Mouse (Mus musculus) liver, embryonic 14.5 days (tissue): ENCODE results near the gene Dock7. TPM values are rescaled to one million over a fixed set of nuclear protein-coding genes. Genes with fewer than 3 reads are reported as not detected.

Experiments
- ATAC-seq: fragments of 200-750 bp; cut with Nextera tagmentation; 2 replicates; pipeline ENCODE4 v1.8.0; 2017; ENCODE audit warnings: moderate number of reproducible peaks, mild to moderate bottlenecking, moderate library complexity; ENCODE audit not compliant: insufficient read depth
- DNase-seq, 3 experiments: peaks; one replicate each; pipeline ENCODE4 v3.0.0-alpha.2; 2012 to 2013; ENCODE audit warnings: low read depth in 3 of 3, low spot score in 3 of 3
- H3K27ac ChIP-seq: fragments of 300-500 bp; sonication (generic); 2 replicates; pipeline ENCODE4 v1.5.1; 2014; ENCODE audit warnings: moderate library complexity, mild to moderate bottlenecking, control low read depth, inconsistent platforms
- H3K27me3 ChIP-seq: fragments of 300-500 bp; sonication (generic); 2 replicates; pipeline ENCODE4 v1.6.1; 2014; ENCODE audit warnings: mild to moderate bottlenecking, low read length, moderate library complexity; ENCODE audit not compliant: control insufficient read depth, insufficient read depth
- H3K36me3 ChIP-seq: fragments of 300-500 bp; sonication (generic); replicated peaks from 2 replicates; pipeline ENCODE4 v1.6.1; 2014; ENCODE audit warnings: low read depth; ENCODE audit not compliant: control insufficient read depth, insufficient read depth
- H3K4me1 ChIP-seq, 2 experiments: fragments of 200-500 bp in 1 of 2; fragments of 300-500 bp in 1 of 2; sonication (generic) in 1 of 2; replicated peaks; 2 replicates each; pipeline ENCODE4 v1.6.1; 2012 to 2014; ENCODE audit warnings: antibody characterized with exemption in 1 of 2, inconsistent platforms in 1 of 2, low read length in 1 of 2; ENCODE audit not compliant: control insufficient read depth in 2 of 2, insufficient read depth in 2 of 2
- H3K4me2 ChIP-seq: fragments of 300-500 bp; sonication (generic); 2 replicates; pipeline ENCODE4 v1.6.1; 2014; ENCODE audit warnings: low read depth, mild to moderate bottlenecking, control low read depth, moderate library complexity
- H3K4me3 ChIP-seq, 2 experiments: fragments of 200-500 bp in 1 of 2; fragments of 300-500 bp in 1 of 2; sonication (generic) in 1 of 2; 2 replicates each; pipeline ENCODE4 v1.5.1; 2012 to 2014; ENCODE audit warnings: low read depth in 2 of 2, low read length in 2 of 2, mild to moderate bottlenecking in 2 of 2, control low read depth in 1 of 2, inconsistent platforms in 1 of 2, moderate library complexity in 1 of 2; ENCODE audit not compliant: insufficient read depth in 1 of 2
- H3K9ac ChIP-seq: fragments of 300-500 bp; sonication (generic); replicated peaks from 2 replicates; pipeline ENCODE4 v1.6.1; 2014; ENCODE audit warnings: mild to moderate bottlenecking, control low read depth, moderate library complexity
- H3K9me3 ChIP-seq: fragments of 300-500 bp; sonication (generic); 2 replicates; pipeline ENCODE4 v1.6.1; 2016; ENCODE audit warnings: low read length, mixed read lengths; ENCODE audit not compliant: control insufficient read depth
- CTCF ChIP-seq: IDR thresholded peaks from 2 replicates; pipeline ENCODE4 v1.5.1; 2016; ENCODE audit warnings: antibody characterized with exemption, low read depth, control low read depth
- EP300 ChIP-seq: IDR thresholded peaks from 2 replicates; pipeline ENCODE4 v1.6.1; 2016; ENCODE audit warnings: antibody characterized with exemption, low read depth
- WGBS: fragments of 180-500 bp; shearing (Covaris S2); extraction: QIAGEN DNeasy Blood & Tissue Kit; methylation state at CpG from one replicate; pipeline ENCODE4 v1.1.7; 2014; ENCODE audit not compliant: insufficient replicate concordance; 5-methylcytosine and 5-hydroxymethylcytosine counted together
- polyA plus RNA-seq, 2 experiments: library from polyadenylated mRNA; depleted of rRNA in 1 of 2; stranded (reverse) in 1 of 2; unstranded in 1 of 2; fragments of >200 nt; fragmentation: Nextera tagmentation in 1 of 2; extraction: Ambion mirVana in 1 of 2; gene quantifications; 2 replicates each; pipeline versions ENCODE4 v1.2.1 to v1.2.3; 2012 to 2014

Gene Dock7
- polyA plus RNA-seq, 2 experiments, result 9.0 to 15.2 TPM

- Histone ChIP-seq H3K4me2 (no peak overlapping the region), H3K36me3 (peaks cover 45% of the 10 kb centered on the region), H3K4me1 (no peaks in the 10 kb centered on the region), H3K9ac (no peak overlapping the region), H3K27ac (no peak overlapping the region), H3K9me3 (no peaks in the 10 kb centered on the region), H3K4me3 (no peak overlapping the region), H3K27me3 (no peaks in the 10 kb centered on the region)
- TF ChIP-seq CTCF, result no peak
- TF ChIP-seq EP300, result no peak
- no peak for DNase-seq
- no peak for ATAC-seq
- 83% methylated on average over 6 of the region's 6 CpGs for WGBS
Observed at GRCm38 (mm10) chr4:98936036-98936435, 184.7 kb downstream of the Dock7 start.

GRCm38 (mm10) chr4:98925250-98925781, 195.4 kb downstream of the Dock7 start:
- peak overlapping the region; percentile 85 for H3K9ac ChIP-seq
- ATAC-seq, result no peak
- 13% methylated on average over 6 of the region's 6 CpGs for WGBS

GRCm38 (mm10) chr4:98924906-98925178, 195.9 kb downstream of the Dock7 start:
- 0% methylated on average over 2 of the region's 2 CpGs for WGBS
- H3K9me3 ChIP-seq, result no peaks in the 10 kb centered on the region
- peaks cover 8% of the 10 kb centered on the region for H3K36me3 ChIP-seq
- H3K4me1 ChIP-seq, result peaks cover 6 to 10% of the 10 kb centered on the region in 2 experiments; a peak in 3 of 4 replicates
- peak overlapping the region; percentile 88 to 95 for H3K4me3 ChIP-seq
- H3K27ac ChIP-seq, result peak overlapping the region; percentile 92
- H3K9ac ChIP-seq, result peak overlapping the region; percentile 85
- ATAC-seq (no peak), DNase-seq (no peak)
- peak overlapping the region; percentile 91 for H3K4me2 ChIP-seq
- no peak for TF ChIP-seq EP300
- no peak for TF ChIP-seq CTCF
- no peaks in the 10 kb centered on the region for H3K27me3 ChIP-seq

More at GRCm38 (mm10) chr4:98925250-98925781, 195.4 kb downstream of the Dock7 start:
- Histone ChIP-seq H3K4me1 (peaks cover 6 to 10% of the 10 kb centered on the region in 2 experiments; a peak in 3 of 4 replicates), H3K4me3 (peak overlapping the region; percentile 88 to 95), H3K4me2 (peak overlapping the region; percentile 91), H3K36me3 (peaks cover 12% of the 10 kb centered on the region), H3K27me3 (no peaks in the 10 kb centered on the region), H3K27ac (no peak overlapping the region), H3K9me3 (no peaks in the 10 kb centered on the region)
- DNase-seq, result no peak
- TF ChIP-seq CTCF, result no peak
- TF ChIP-seq EP300, result no peak

- TF ChIP-seq EP300, result no peak
- no peak for TF ChIP-seq CTCF
Observed at GRCm38 (mm10) chr4:98924071-98924905, 196.4 kb downstream of the Dock7 start.

GRCm38 (mm10) chr4:98923568-98924070, 197.1 kb downstream of the Dock7 start, which contains the start of gene Usp1:
TSS of gene Usp1 (plus strand) at chr4:98923810.
- Histone ChIP-seq H3K4me3 (peak within 1 kb of the TSS; percentile 88 to 95), H3K27me3 (no peaks in the 10 kb centered on the region), H3K4me1 (peaks cover 6 to 10% of the 10 kb centered on the region in 2 experiments; a peak in 3 of 4 replicates), H3K9me3 (no peaks in the 10 kb centered on the region), H3K4me2 (peak within 1 kb of the TSS; percentile 91), H3K9ac (peak within 1 kb of the TSS; percentile 90), H3K36me3 (peaks cover 2% of the 10 kb centered on the region), H3K27ac (peak within 1 kb of the TSS; percentile 92)
- under 1% methylated on average over 66 of the region's 67 CpGs for WGBS
- DNase-seq, result no peak
- peak; percentile 45; the same call in 1 of the 2 replicates for TF ChIP-seq EP300
- no peak for TF ChIP-seq CTCF
- peak; percentile 69 for ATAC-seq

More at GRCm38 (mm10) chr4:98924071-98924905, 196.4 kb downstream of the Dock7 start:
- Histone ChIP-seq H3K36me3 (peaks cover 8% of the 10 kb centered on the region), H3K9me3 (no peaks in the 10 kb centered on the region), H3K27me3 (no peaks in the 10 kb centered on the region), H3K4me1 (peaks cover 6 to 10% of the 10 kb centered on the region in 2 experiments; a peak in 3 of 4 replicates), H3K9ac (peak overlapping the region; percentile 85), H3K27ac (peak overlapping the region; percentile 92), H3K4me2 (peak overlapping the region; percentile 91), H3K4me3 (peak overlapping the region; percentile 88 to 95)
- DNase-seq (peak in 1 of 3 experiments; percentile 23), ATAC-seq (peak; percentile 6)
- under 1% methylated on average over 60 of the region's 66 CpGs for WGBS
